Mouse (Mus musculus): ENCODE data around the gene Crhr2.

The Crhr2 gene

DNA sequence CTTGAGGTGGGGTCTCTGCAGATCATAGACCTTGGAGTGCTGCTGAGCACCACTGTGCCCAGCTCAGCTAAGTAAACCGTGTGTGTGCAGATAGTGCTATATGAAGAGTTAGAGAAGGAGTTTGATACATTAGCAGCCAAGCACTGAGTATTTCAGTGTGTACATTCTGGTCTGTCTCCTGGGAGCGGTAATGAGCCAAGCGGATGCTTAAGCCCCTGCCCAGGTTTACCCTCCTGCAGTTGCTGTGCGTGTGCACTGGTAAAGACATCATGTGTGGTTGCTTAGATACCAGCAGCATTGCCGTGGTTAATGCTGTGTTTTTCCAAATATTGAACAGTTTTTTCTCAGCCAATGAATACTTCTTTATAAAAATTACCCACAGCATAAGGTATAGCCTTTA, 88.3 kb downstream of the Crhr2 start:
- no peak for DNase-seq (ENCODE audit: low spot score)

DNA sequence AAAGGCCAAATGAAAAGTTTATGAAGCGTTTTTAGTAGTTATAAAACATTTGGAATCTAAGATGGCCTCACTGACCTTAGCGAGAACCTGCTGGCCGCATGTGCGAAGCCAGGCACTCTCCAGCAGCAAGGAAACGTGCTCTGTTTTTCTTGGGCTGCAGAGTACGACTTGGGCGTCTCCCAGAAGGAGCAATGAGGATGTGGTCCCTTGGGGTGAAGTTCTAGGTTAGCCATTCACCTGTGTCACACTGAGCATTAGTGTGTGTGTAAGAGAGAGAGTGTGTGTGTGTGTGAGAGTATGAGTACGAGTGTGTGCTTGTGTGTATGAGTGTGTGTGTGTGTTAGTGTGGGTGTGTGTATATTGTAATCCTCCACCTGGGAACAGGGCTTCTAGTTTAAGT, 89.6 kb downstream of the Crhr2 start:
- no peak for DNase-seq (ENCODE audit: low spot score)

All from lung, postnatal 25 days (tissue).